Mouse (Mus musculus) frontal cortex, postnatal 10 days (tissue): ENCODE results near the gene Atp13a3.
A peak's percentile ranks its signal among the peaks of the same experiment; 100 is the strongest.

Experiments used
- DNase-seq, 2 experiments: peaks; one replicate each; pipeline ENCODE4 v3.0.0; 2022; ENCODE audit warnings: low spot score in 2 of 2, mixed read lengths in 1 of 2

The Atp13a3 gene

DNA sequence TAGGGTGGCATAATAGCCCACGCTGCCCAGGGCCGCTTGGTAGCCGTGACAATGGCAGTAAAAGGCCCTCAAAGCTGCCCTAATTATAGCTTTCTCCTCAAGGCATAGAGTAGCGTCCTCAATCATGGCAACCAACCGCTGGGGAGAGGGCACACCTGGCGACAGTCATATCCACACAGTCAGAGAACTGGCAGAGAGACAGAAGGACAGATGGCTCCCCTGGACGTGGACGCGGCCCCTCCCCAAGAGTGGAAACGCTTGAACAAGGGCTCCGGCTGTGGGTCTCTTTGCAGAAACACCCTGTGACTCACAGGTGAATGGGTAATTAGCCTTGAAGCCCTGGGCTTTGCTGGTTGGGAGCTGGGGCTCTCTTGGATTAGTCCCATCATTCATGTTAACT is 127.4 kb downstream of the Atp13a3 start:
- no peak for DNase-seq

DNA sequence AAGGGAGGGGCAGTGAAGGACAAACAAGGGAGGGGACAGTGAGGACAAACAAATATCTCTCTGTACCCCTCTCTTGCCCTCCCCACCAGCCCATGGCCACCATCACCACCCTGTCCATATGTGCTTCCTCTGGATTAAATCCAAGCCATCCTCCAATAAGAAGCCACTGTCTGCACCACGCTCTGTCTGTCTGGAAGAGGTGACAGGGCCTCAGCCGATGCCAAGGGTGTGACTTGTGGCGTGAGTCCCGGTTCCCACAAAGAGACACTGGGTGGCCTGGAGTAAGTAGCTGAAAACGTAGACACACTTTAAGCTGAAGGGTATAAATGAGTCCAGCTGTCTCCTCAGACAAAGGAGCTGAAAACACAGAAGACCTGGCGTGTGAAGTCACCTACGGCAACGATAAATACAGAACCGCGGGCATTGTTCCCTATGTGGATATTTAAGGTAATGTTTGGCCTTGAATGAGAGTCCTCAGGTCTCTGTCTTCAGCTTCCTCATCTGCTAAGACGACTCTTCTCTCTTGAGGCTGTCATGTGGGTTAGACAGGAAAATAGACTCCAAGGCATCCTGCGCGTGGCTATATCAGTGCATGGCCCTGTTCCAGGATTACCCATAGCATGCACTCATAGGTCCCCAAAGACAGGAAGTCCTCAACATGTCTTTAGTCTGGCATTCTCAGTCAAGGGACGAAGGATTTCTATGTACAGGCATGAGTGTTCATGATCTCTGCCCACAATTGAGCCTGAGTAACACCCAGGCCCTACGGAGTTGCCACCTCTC is 130.0 kb downstream of the Atp13a3 start:
- DNase-seq = no peak

DNA sequence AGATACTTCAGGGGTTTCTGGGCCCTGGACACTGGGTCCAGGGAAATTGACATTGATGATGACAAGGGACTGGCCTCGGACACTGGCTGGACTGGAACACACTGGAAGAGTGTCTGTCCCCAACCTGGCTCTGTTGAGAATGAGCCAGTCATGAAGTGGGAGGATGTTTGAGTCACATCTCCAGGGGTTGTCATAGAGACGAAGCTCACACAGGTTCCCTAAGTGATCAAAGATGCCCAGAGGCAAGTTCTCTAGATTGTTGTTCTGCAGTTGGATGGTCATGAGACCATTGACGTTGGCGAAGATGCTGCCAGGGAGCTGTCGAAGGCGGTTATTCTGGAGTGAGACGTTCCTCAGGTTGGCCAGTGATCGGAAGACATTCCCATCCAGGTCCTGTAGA is 132.7 kb downstream of the Atp13a3 start:
- no peak for DNase-seq

DNA sequence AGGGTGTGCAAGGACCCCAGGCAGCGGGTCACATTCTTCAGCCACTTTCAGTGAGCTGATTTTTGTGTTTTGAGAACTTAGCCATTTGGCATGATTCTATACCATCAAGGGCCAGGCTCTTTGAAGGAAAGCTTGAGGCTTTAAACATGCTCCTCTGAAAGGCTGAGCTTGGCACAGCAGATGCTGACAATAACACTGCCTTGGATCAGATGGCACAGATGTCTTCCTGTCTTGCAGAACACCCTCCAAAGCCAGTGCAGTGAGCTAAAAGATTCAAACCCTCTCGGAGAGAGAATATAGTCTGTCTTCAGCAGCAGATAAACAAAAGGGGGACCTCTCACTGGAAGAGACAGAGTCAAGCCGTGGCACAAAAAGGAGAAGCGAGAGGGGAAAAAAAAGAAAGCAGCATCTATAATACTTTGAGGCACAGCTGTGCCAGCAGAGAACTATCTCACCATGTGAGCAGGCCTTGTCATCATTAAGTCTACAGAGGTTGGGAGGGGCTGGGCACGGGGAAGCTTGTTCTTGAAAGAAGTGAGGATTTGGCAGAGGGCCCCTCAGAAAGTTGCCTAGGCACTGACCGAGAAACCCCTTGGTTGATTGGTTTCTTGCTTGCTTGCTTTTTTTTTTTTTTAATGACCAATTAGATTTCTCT is 133.7 kb downstream of the Atp13a3 start:
- no peak for DNase-seq

GRCm38 (mm10) chr16:30271223-30271761 is 134.5 kb downstream of the Atp13a3 start:
- DNase-seq = no peak

DNA sequence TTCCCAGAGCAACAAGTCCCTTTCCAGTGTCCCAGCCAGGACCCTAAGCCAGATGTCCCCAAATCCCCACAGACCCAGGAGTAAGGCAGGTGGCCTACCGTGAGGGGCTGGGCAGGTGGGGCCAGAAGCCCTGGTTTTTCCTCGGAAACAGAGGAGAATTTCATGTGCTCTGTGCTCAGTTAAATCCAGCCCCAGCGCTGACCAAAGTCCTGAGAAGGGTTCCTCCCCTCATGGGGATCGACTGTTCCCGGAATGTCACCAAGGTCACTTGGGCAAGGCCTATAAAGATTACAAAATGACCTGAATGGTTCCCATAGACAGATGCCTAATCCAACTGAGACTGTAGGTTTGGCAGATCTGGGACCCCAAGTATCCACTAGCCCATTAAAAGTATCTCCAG is 138.4 kb downstream of the Atp13a3 start, which contains the start of gene Cpn2:
Gene Cpn2, minus strand, starts transcription at position 141 of the 400 bp plus-strand sequence.
- DNase-seq = no peak

- no peak for DNase-seq
Observed at GRCm38 (mm10) chr16:30266561-30266960, 139.2 kb downstream of the Atp13a3 start.

- no peak for DNase-seq
Observed at GRCm38 (mm10) chr16:30265611-30266010, 140.2 kb downstream of the Atp13a3 start.

GRCm38 (mm10) chr16:30263156-30263555 is 142.6 kb downstream of the Atp13a3 start:
- no peak for DNase-seq

DNA sequence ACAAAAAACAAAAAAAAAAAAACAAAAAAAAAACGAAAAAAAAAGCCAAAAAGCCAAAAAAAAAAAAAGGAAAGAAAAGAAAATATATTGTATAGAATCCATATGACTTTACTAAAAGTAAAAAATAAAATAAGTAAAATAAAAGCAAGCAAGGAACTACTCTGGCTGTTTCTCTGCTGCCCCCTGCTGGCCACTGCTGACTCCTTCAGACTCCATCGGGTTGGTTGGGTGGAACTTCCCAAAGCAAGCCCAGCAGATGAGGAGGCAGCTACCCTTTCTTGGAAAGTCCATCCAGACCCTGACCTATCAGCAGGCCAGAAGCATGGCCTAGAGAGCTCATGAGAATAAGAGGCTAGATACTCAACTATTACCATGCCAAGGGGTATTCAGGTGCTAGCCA is 143.1 kb downstream of the Atp13a3 start:
- peak in 1 of 2 experiments; percentile 57 for DNase-seq
